Mouse (Mus musculus): ENCODE data around the gene Gm5134. TPM values are rescaled to one million over a fixed set of nuclear protein-coding genes. Genes with fewer than 3 reads are reported as not detected.

The Gm5134 gene
- total RNA-seq (2012; rRNA removed) (not detected in 2 replicates), polyA plus RNA-seq (2012; ENCODE audit: insufficient read depth in 1 of 2, insufficient read length in 2 of 2, low read depth in 1 of 2, low replicate concordance in 2 of 2, missing spikeins in 1 of 2) (not detected)

- TF ChIP-seq ZMIZ1 (IDR thresholded peaks at IDR 0.05; ENCODE audit: low read depth, low read length) (no peak), MXI1 (IDR thresholded peaks at IDR 0.05; ENCODE audit: low read depth, low read length) (no peak), NELFE (IDR thresholded peaks at IDR 0.05; ENCODE audit: low read depth, low read length) (no peak), TAL1 (IDR thresholded peaks at IDR 0.05; ENCODE audit: low read length) (no peak), SIN3A (IDR thresholded peaks at IDR 0.05; ENCODE audit: low read length) (no peak), NRF1 (IDR thresholded peaks at IDR 0.05; ENCODE audit: insufficient read depth, low read depth, low read length, poor library complexity, severe bottlenecking) (no peak), ELF1 (IDR thresholded peaks at IDR 0.05; ENCODE audit: low read depth, low read length) (no peak), HCFC1 (IDR thresholded peaks at IDR 0.05; ENCODE audit: low read depth, low read length) (no peak), POLR2A (IDR thresholded peaks at IDR 0.05; ENCODE audit: control insufficient read depth in 1 of 2, insufficient read depth in 1 of 2, low read depth in 1 of 2, low read length in 2 of 2, poor library complexity in 1 of 2) (no peak), GABPA (IDR thresholded peaks at IDR 0.05; ENCODE audit: low read depth, low read length) (no peak), POLR2AphosphoS5 (IDR thresholded peaks at IDR 0.05; ENCODE audit: borderline replicate concordance, low read depth, low read length) (no peak)
- Histone ChIP-seq H3K27me3 (ENCODE audit: control insufficient read depth in 1 of 2, insufficient read depth in 2 of 2, low read length in 2 of 2) (peaks cover 6 to 14% of the 10 kb centered on the region in 2 experiments), H3K9ac (ENCODE audit: control insufficient read depth, low read depth, low read length, poor library complexity, severe bottlenecking) (no peak within 1 kb of the TSS), H3K9me3 (replicated peaks; ENCODE audit: insufficient read depth, low read length) (no peaks in the 10 kb centered on the region), H3K4me1 (ENCODE audit: control insufficient read depth in 1 of 2, insufficient read depth in 2 of 2, low read length in 2 of 2) (no peaks in the 10 kb centered on the region; a peak in 1 of 4 replicates), H3K4me3 (ENCODE audit: control insufficient read depth in 1 of 2, insufficient read depth in 1 of 2, low read depth in 2 of 2, low read length in 2 of 2) (no peak within 1 kb of the TSS), H3K27ac (ENCODE audit: control insufficient read depth, low read depth, low read length) (no peak within 1 kb of the TSS), H3K79me2 (ENCODE audit: control insufficient read depth, insufficient read depth, low read length, poor library complexity) (no peaks in the 10 kb centered on the region), H3K36me3 (ENCODE audit: control insufficient read depth in 1 of 2, insufficient read depth in 2 of 2, low read length in 2 of 2) (peaks cover 0 to 2% of the 10 kb centered on the region in 2 experiments; a peak in 2 of 4 replicates)
- no peak for DNase-seq (ENCODE audit: low read depth, low spot score)
These were observed at the start of gene Gm5134 for GRCm38 (mm10) chr10:75954381-75954811. Gene Gm5134, plus strand, starts transcription at chr10:75954514.

- no peaks in the 10 kb centered on the region for H3K79me2 ChIP-seq (ENCODE audit: control insufficient read depth, insufficient read depth, low read length, poor library complexity)
- H3K27me3 ChIP-seq (ENCODE audit: control insufficient read depth in 1 of 2, insufficient read depth in 2 of 2, low read length in 2 of 2), result no peaks in the 10 kb centered on the region
- no peaks in the 10 kb centered on the region for H3K4me1 ChIP-seq (ENCODE audit: control insufficient read depth in 1 of 2, insufficient read depth in 2 of 2, low read length in 2 of 2)
- H3K4me3 ChIP-seq (ENCODE audit: control insufficient read depth in 1 of 2, insufficient read depth in 1 of 2, low read depth in 2 of 2, low read length in 2 of 2), result no peak overlapping the region
- TF ChIP-seq MYC (IDR thresholded peaks at IDR 0.05; ENCODE audit: low read depth, low read length) (no peak), CTCF (IDR thresholded peaks at IDR 0.05 in 2 of 3, conservative IDR thresholded peaks at IDR 0.05 in 1 of 3; ENCODE audit: control insufficient read depth in 1 of 3, insufficient read depth in 1 of 3, low read depth in 2 of 3, low read length in 3 of 3, poor library complexity in 1 of 3, severe bottlenecking in 1 of 3) (no peak), KAT2A (conservative IDR thresholded peaks at IDR 0.05; ENCODE audit: low read depth, low read length) (no peak), TBP (IDR thresholded peaks at IDR 0.05; ENCODE audit: low read depth, low read length) (no peak), NELFE (IDR thresholded peaks at IDR 0.05; ENCODE audit: low read depth, low read length) (no peak)
- H3K27ac ChIP-seq (ENCODE audit: control insufficient read depth, low read depth, low read length), result no peak overlapping the region
- no peak overlapping the region for H3K9ac ChIP-seq (ENCODE audit: control insufficient read depth, low read depth, low read length, poor library complexity, severe bottlenecking)
- H3K9me3 ChIP-seq (replicated peaks; ENCODE audit: insufficient read depth, low read length), result no peaks in the 10 kb centered on the region
- peaks cover 0 to 33% of the 10 kb centered on the region in 2 experiments; a peak in 2 of 4 replicates for H3K36me3 ChIP-seq (ENCODE audit: control insufficient read depth in 1 of 2, insufficient read depth in 2 of 2, low read length in 2 of 2)
- no peak for DNase-seq (ENCODE audit: low read depth, low spot score)
These were observed 47.4 kb upstream of the Gm5134 start for GRCm38 (mm10) chr10:75906882-75907281.
